Mouse (Mus musculus) embryonic facial prominence, embryonic 14.5 days (tissue): Measurements from ENCODE around the gene Dnah11. TPM values are rescaled to one million over a fixed set of nuclear protein-coding genes. Genes with fewer than 3 reads are reported as not detected.

ENCODE experiments used
- ATAC-seq: fragments of 200-750 bp; cut with Nextera tagmentation; 2 replicates; pipeline ENCODE4 v1.8.0; 2017; ENCODE audit warnings: low read depth, moderate number of reproducible peaks, moderate TSS enrichment
- DNase-seq: peaks from one replicate; pipeline ENCODE4 v3.0.0-alpha.2; 2015; ENCODE audit warnings: low spot score
- H3K27ac ChIP-seq: fragments of 300-500 bp; sonication (generic); replicated peaks from 2 replicates; pipeline ENCODE4 v1.5.1; 2014; ENCODE audit warnings: low read depth, mild to moderate bottlenecking, low read length, moderate library complexity
- H3K27me3 ChIP-seq: fragments of 300-500 bp; sonication (generic); replicated peaks from 2 replicates; pipeline ENCODE4 v1.6.1; 2014; ENCODE audit warnings: low read length; ENCODE audit not compliant: control insufficient read depth, insufficient read depth
- H3K36me3 ChIP-seq: fragments of 300-500 bp; sonication (generic); 2 replicates; pipeline ENCODE4 v1.6.1; 2014; ENCODE audit warnings: low read length, mixed read lengths; ENCODE audit not compliant: control insufficient read depth, insufficient read depth
- H3K4me1 ChIP-seq: fragments of 300-500 bp; sonication (generic); 2 replicates; pipeline ENCODE4 v1.6.1; 2014; ENCODE audit warnings: antibody characterized with exemption, low read length; ENCODE audit not compliant: control insufficient read depth, insufficient read depth
- H3K4me2 ChIP-seq: fragments of 300-500 bp; sonication (generic); 2 replicates; pipeline ENCODE4 v1.6.1; 2014; ENCODE audit warnings: low read depth, mild to moderate bottlenecking, low read length, moderate library complexity, mixed read lengths
- H3K4me3 ChIP-seq: fragments of 300-500 bp; sonication (generic); 2 replicates; pipeline ENCODE4 v1.5.1; 2014; ENCODE audit warnings: low read depth, mild to moderate bottlenecking, low read length
- H3K9ac ChIP-seq: fragments of 300-500 bp; sonication (generic); 2 replicates; pipeline ENCODE4 v1.6.1; 2014; ENCODE audit warnings: low read depth, mild to moderate bottlenecking, low read length, moderate library complexity, mixed read lengths
- H3K9me3 ChIP-seq: fragments of 300-500 bp; sonication (generic); 2 replicates; pipeline ENCODE4 v1.6.1; 2016; ENCODE audit warnings: low read length; ENCODE audit not compliant: control insufficient read depth
- WGBS: fragments of 180-500 bp; shearing (Covaris S2); extraction: QIAGEN DNeasy Blood & Tissue Kit; methylation state at CpG from one replicate; pipeline ENCODE4 v1.1.7; 2014; 5-methylcytosine and 5-hydroxymethylcytosine counted together
- polyA plus RNA-seq: library from polyadenylated mRNA; unstranded; fragments of >200 nt; fragmentation: Nextera tagmentation; extraction: Ambion mirVana; gene quantifications from 2 replicates; pipeline ENCODE4 v1.2.1, GENCODE M21; 2014

Dnah11 gene
- polyA plus RNA-seq = 0.21 and 0.25 TPM in 2 replicates

DNA sequence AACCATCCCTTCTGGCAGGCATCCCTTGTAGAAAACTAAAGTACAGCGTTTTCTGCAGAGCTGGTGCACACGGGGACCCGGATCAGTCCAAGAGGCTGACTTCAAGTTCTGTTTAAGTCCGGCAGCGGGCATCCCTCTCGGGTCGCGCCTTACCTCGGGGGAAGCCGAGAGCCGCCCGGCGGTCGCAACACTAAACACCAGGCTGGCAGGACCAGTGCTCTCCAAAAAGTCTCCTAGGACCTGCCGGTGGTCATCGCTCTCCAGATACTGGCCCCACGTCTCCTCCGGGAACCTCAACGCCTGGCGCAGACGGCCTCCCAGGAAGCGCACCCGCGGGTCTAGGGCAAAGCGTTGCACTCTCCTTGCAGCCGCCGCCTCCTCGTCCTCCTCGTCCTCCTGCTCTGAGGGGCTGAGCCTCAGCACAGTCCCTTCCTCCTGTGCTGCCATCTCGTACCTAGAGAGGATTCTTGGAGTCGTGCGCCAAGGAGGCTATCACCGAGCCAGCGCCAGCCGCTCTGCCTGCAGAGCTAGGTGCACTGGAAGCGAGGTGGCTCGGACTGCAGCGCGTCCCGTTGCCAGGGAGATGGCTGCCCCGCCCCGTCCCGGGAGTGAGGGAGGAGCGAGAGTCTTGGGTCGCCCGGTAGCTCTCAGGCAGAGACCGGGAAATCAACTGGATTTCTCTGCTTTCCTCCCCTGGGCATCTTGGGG lies at the start of gene Dnah11:
Gene Dnah11, minus strand, starts transcription at position 658 of the 708 bp plus-strand sequence.
- DNase-seq = peak; percentile 83
- peak within 1 kb of the TSS; percentile 52 for H3K9ac ChIP-seq
- 0 out of 2 replicates have a peak, but pooled peaks cover 4% of the 10 kb centered on the region for H3K4me1 ChIP-seq
- ATAC-seq = peak; percentile 99
- WGBS = under 1% methylated on average over 47 of the region's 47 CpGs
- no peaks in the 10 kb centered on the region for H3K9me3 ChIP-seq
- no peaks in the 10 kb centered on the region for H3K36me3 ChIP-seq
- H3K27me3 ChIP-seq = peaks cover 43% of the 10 kb centered on the region
- no peak within 1 kb of the TSS for H3K27ac ChIP-seq
- H3K4me2 ChIP-seq = peak within 1 kb of the TSS; percentile 84
- peak within 1 kb of the TSS; percentile 51 for H3K4me3 ChIP-seq

DNA sequence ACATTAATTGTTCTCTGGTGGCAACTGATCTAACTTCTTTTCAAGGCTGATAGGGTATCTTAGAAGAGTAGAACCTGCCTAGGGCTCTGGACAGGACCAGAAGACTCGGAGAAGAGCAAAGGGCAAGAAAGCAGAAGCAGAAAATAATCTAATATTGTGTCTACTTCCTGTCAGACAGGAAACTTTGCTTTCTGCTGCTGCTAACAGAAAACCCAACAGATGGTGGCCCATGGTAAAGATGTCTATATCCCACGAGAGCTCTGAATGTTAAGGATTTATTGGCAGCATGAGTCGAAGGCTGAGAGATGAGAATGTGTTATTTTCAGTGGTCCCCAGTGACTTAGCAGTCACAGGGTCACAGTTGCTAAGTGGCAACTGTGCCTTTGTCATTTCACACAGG lies 22.3 kb upstream of the Dnah11 start:
- DNase-seq (peak; percentile 4), ATAC-seq (no peak)
- H3K27me3 ChIP-seq = no peaks in the 10 kb centered on the region
- 49% methylated on average over 3 of the region's 3 CpGs for WGBS
- H3K4me1 ChIP-seq = no peaks in the 10 kb centered on the region
- no peak overlapping the region for H3K4me2 ChIP-seq
- no peaks in the 10 kb centered on the region for H3K36me3 ChIP-seq
- no peak overlapping the region for H3K27ac ChIP-seq
- no peak overlapping the region for H3K9ac ChIP-seq
- no peak overlapping the region for H3K4me3 ChIP-seq
- no peaks in the 10 kb centered on the region for H3K9me3 ChIP-seq

DNA sequence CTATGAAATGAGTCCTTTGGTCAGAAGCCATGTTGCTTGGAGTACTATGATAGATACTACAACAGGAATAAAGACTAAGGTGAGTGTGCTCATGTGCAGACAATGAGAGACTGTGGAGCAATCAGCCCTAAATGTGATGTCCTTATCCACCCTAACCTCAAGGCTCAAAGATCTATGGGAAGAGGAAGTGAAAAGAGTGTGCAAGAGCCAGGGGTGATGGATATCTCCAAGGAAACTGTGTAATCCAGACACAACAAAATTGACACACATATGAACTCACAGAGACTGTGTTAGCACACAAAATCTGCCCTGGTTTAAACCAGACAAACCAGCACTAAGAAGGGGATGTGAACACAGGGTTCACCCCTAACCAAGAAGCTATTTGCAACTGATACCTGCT lies 21.2 kb upstream of the Dnah11 start:
- Histone ChIP-seq H3K9me3 (no peaks in the 10 kb centered on the region), H3K9ac (no peak overlapping the region), H3K4me1 (no peaks in the 10 kb centered on the region), H3K27ac (no peak overlapping the region), H3K27me3 (no peaks in the 10 kb centered on the region), H3K4me3 (no peak overlapping the region), H3K36me3 (no peaks in the 10 kb centered on the region), H3K4me2 (no peak overlapping the region)
- DNase-seq (no peak), ATAC-seq (no peak)

DNA sequence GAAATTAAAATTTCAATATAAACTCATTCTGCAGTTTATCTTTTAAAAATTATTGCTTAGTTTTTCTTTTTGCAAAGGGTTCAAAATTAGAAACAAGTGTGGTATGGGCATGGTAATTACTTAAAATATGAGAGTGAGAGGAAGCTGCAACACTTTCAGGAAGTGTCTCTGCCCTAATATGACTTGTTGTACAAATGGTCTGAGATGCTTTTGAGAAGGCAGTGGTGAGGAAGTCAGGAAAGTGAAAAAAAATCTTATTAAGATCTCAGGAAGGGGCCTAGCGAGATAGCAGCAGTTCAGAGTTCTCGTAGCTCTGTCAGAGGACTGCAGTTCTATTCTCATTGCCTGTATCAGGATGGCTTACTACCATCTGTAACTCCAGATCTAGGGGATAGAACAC lies 13.3 kb upstream of the Dnah11 start:
- Histone ChIP-seq H3K4me1 (no peaks in the 10 kb centered on the region), H3K4me3 (no peak overlapping the region), H3K9me3 (no peaks in the 10 kb centered on the region), H3K9ac (no peak overlapping the region), H3K27ac (no peak overlapping the region), H3K36me3 (no peaks in the 10 kb centered on the region), H3K27me3 (no peaks in the 10 kb centered on the region), H3K4me2 (no peak overlapping the region)
- DNase-seq (no peak), ATAC-seq (no peak)
- WGBS = 86% methylated on average over 2 of the region's 2 CpGs

DNA sequence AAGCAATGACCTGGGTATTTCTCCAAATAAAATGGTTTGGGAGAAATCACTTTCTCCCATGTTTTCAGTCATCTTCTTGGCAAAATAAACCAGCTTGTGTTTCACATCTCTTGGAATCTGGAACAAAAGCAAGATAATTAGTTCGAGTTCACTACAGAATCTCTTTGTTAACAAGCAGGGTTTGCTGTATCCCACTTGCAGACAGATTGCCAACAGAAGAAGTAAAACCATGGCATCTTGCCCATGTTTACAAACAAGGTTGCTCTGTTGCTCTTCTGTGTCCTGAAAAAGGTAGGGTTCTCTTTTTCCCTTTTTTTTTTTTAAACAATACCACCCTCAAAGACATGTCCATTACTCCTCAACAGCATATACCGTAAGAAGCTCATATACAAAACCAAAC lies 2.3 kb downstream of the Dnah11 start:
- H3K9me3 ChIP-seq = no peaks in the 10 kb centered on the region
- no peak for ATAC-seq
- 57% methylated on average over 2 of the region's 2 CpGs for WGBS

DNA sequence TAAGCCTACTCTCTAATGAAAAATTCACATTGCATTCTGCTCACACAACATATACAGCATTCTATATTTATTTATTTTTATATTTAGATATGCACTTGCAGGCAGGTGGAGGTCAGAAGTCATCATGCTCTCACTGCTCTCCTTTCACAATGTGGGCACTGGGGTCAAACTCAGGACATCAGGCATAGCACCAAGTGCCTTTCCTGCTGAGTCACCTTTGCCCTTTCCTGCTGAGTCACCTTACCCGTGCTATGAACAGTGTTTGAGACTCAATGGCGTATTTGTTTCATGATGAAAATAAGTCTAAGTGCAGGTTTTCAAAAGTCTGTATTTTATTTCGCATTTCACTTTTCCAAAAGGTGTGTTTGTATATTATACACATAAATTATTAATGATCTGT lies 9.3 kb downstream of the Dnah11 start:
- 67% methylated on average over 3 of the region's 3 CpGs for WGBS

More for the DNA sequence above, 2.3 kb downstream of the Dnah11 start:
- Histone ChIP-seq H3K9ac (no peak overlapping the region), H3K4me3 (no peak overlapping the region), H3K4me1 (0 out of 2 replicates have a peak, but pooled peaks cover 4% of the 10 kb centered on the region), H3K27me3 (peaks cover 43% of the 10 kb centered on the region), H3K27ac (no peak overlapping the region), H3K4me2 (no peak overlapping the region), H3K36me3 (no peaks in the 10 kb centered on the region)
- DNase-seq = no peak

DNA sequence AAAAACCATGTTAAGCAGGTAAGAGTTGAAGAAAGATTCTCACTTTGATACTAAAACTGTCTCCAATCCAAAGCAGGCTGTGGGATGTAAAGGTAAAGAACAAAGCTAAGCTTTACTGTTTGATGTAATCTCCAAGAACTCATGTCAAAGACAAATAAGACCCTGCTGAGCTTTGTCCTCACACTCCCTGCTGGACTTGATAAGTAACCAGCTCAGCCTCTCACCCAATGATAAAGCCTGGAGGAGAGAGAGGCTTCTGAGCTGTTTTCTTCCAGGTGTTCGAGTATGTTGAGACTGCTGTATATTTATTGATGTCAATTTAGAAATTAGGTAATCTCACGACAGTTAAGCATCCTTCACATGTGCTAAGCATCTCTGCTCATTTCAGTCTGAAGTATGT lies 11.2 kb downstream of the Dnah11 start:
- DNase-seq = no peak
- H3K4me3 ChIP-seq = no peak overlapping the region
- 51% methylated on average over 2 of the region's 2 CpGs for WGBS

More for the DNA sequence above, 9.3 kb downstream of the Dnah11 start:
- Histone ChIP-seq H3K4me3 (no peak overlapping the region), H3K27ac (no peak overlapping the region), H3K4me2 (no peak overlapping the region), H3K27me3 (peaks cover 4% of the 10 kb centered on the region; the same call in 1 of the 2 replicates), H3K36me3 (no peaks in the 10 kb centered on the region), H3K4me1 (peaks cover 6% of the 10 kb centered on the region; the same call in 1 of the 2 replicates), H3K9me3 (no peaks in the 10 kb centered on the region), H3K9ac (no peak overlapping the region)
- ATAC-seq = no peak
- no peak for DNase-seq

DNA sequence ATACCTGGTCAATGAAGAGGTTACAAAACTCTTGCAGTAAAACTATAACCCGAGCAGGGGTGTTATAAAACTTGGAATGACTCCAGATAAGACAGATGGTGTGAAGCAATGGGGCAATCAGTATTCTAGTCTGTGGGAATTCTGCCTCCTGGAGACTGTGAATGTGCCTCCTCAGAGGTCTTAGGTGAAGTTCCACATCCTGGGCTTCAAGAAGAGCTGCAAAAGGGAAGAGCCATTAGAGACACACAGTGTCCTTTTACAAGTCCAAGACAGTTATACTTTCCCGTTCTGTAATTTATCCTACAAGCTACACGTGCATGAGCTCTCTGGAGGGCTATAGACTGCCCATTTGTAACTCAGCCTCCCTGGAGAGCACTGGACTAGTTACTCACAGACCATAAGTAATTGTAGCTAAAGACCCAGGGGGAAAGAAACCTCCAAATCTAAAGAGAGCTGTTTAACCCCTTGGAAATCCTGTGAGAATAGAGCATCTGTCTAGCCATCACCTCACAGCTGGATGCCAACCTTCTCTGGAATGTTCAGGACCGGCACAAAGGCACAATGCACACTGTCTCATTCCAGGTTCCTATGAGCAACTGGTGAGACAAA lies 11.9 kb downstream of the Dnah11 start:
- Histone ChIP-seq H3K36me3 (no peaks in the 10 kb centered on the region), H3K27me3 (peaks cover 4% of the 10 kb centered on the region; the same call in 1 of the 2 replicates), H3K4me3 (no peak overlapping the region), H3K9ac (no peak overlapping the region), H3K9me3 (no peaks in the 10 kb centered on the region), H3K27ac (no peak overlapping the region), H3K4me2 (no peak overlapping the region), H3K4me1 (peaks cover 6% of the 10 kb centered on the region; the same call in 1 of the 2 replicates)
- DNase-seq (peak; percentile 56), ATAC-seq (peak; percentile 78; the same call in 1 of the 2 replicates)
- 17% methylated on average over 4 of the region's 4 CpGs for WGBS

More for the DNA sequence above, 11.2 kb downstream of the Dnah11 start:
- no peaks in the 10 kb centered on the region for H3K9me3 ChIP-seq
- no peaks in the 10 kb centered on the region for H3K36me3 ChIP-seq
- H3K9ac ChIP-seq = no peak overlapping the region
- peaks cover 4% of the 10 kb centered on the region; the same call in 1 of the 2 replicates for H3K27me3 ChIP-seq
- H3K4me1 ChIP-seq = peaks cover 6% of the 10 kb centered on the region; the same call in 1 of the 2 replicates
- H3K4me2 ChIP-seq = no peak overlapping the region
- no peak overlapping the region for H3K27ac ChIP-seq
- no peak for ATAC-seq
